Mouse (Mus musculus) testis, adult 2 months (tissue): ENCODE measurements around the gene Cntn2.

Experiments
- CTCF ChIP-seq: fragments of 200-500 bp; IDR thresholded peaks from 2 replicates; pipeline ENCODE4 v1.5.1; 2012; ENCODE audit warnings: low read depth, mild to moderate bottlenecking, inconsistent platforms, low read length, moderate library complexity; ENCODE audit not compliant: control insufficient read depth, insufficient read depth, insufficient replicate concordance
- POLR2A ChIP-seq: fragments of 200-500 bp; IDR thresholded peaks from 2 replicates; pipeline ENCODE4 v1.6.1; 2012; ENCODE audit warnings: low read depth, mild to moderate bottlenecking, inconsistent platforms, low read length, moderate library complexity; ENCODE audit not compliant: control insufficient read depth

DNA sequence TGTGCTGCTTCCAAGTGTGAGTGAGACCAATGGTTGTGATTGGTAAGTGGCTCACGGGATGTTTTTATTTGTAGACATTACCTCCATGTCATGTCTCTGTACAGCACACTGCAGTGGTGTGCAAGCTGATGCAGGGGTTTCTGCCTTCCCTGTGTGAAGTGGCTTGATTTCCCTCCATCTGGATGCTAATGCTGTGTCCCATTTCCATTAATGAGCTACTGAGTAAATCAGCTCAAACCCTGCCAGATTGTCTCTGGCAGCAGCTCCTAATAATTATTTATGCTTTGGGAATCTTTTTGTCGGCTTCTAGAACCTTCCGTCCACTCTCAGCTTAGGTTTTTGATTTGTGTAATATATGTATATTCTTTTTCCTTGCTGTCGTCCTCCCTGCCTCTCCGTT is 37.9 kb downstream of the Cntn2 start:
- TF ChIP-seq CTCF (no peak), POLR2A (no peak)
